In genomic region chr8:103750278-103751097, GRCm38 (mm10) we compare ENCODE assay signal across 10 mouse cellular contexts.
DNase-seq lines count a peak whose midpoint lies in the region; ATAC-seq and TF ChIP-seq lines count a peak whose summit lies in the region.
"Had no signal": no experiment of that assay in that cellular context is flagged by ENCODE, and none has a peak within 500 bp of the region (broad histone marks: within the 10 kb centered on the region; RNA-seq: fewer than 3 reads in every experiment).

No protein-coding gene starts in this region.

- H3K27me3 ChIP-seq in forebrain, embryonic 10.5 days (ENCODE audit: poor library complexity, severe bottlenecking), result peaks cover 9% of the 10 kb centered on the region
- no peaks in the 10 kb centered on the region for H3K27me3 ChIP-seq in forebrain, embryonic 14.5 days (replicated peaks; ENCODE audit: control insufficient read depth, insufficient read depth, low read length)
- no peaks in the 10 kb centered on the region for H3K27me3 ChIP-seq in kidney, postnatal 0 days (ENCODE audit: insufficient read depth, low read length)
- no peaks in the 10 kb centered on the region for H3K27me3 ChIP-seq in limb, embryonic 15.5 days
- H3K27me3 ChIP-seq: heart, embryonic 12.5 days had no signal

- H3K4me1 ChIP-seq in forebrain, embryonic 10.5 days, result peaks cover 12% of the 10 kb centered on the region
- H3K4me1 ChIP-seq in forebrain, embryonic 14.5 days (ENCODE audit: control insufficient read depth, insufficient read depth, low read length), result no peaks in the 10 kb centered on the region
- H3K4me1 ChIP-seq in kidney, postnatal 0 days (replicated peaks; ENCODE audit: insufficient read depth, low read length), result no peaks in the 10 kb centered on the region
- peaks cover 5% of the 10 kb centered on the region; the same call in 1 of the 2 replicates for H3K4me1 ChIP-seq in limb, embryonic 15.5 days

- no peak overlapping the region for H3K9ac ChIP-seq in forebrain, embryonic 14.5 days (ENCODE audit: low read length)
- H3K9ac ChIP-seq in kidney, postnatal 0 days (ENCODE audit: low read depth, low read length), result no peak overlapping the region
- no peak overlapping the region for H3K9ac ChIP-seq in limb, embryonic 15.5 days
- H3K9ac ChIP-seq: heart, embryonic 12.5 days had no signal

- no peak for ATAC-seq in forebrain, embryonic 14.5 days
- 0 out of 2 replicates have a peak, but pooled peaks have one; percentile 17 for ATAC-seq in kidney, postnatal 0 days (replicated peaks; ENCODE audit: low FRiP score, low read depth)
- peak; percentile 58; the same call in 1 of the 2 replicates for ATAC-seq in limb, embryonic 15.5 days (ENCODE audit: insufficient number of reproducible peaks, low FRiP score, low TSS enrichment, low read depth)

- peak; percentile 15 for DNase-seq in forebrain, embryonic 10.5 days (ENCODE audit: extremely low spot score, low spot score)
- no peak for DNase-seq in forebrain, embryonic 14.5 days (ENCODE audit: low spot score)
- no peak for DNase-seq in kidney, postnatal 0 days (ENCODE audit: low spot score)
- DNase-seq in kidney, adult 11 months, result no peak
- peak; percentile 36 for DNase-seq in embryo, embryonic 11 days
- DNase-seq in spleen, postnatal 4 days (ENCODE audit: low spot score in 2 of 2), result no peak
- DNase-seq in left cerebral cortex, adult 18-20 months (ENCODE audit: low spot score in 2 of 2), result no peak

- H3K4me3 ChIP-seq in forebrain, embryonic 10.5 days, result no peak overlapping the region
- H3K4me3 ChIP-seq in forebrain, embryonic 14.5 days (ENCODE audit: low read depth, low read length), result no peak overlapping the region
- H3K4me3 ChIP-seq in kidney, postnatal 0 days (replicated peaks; ENCODE audit: low read depth, low read length), result no peak overlapping the region
- H3K4me3 ChIP-seq in limb, embryonic 15.5 days, result no peak overlapping the region
- H3K4me3 ChIP-seq: heart, embryonic 12.5 days had no signal

- 41% methylated on average over 12 of the region's 12 CpGs for WGBS in forebrain, embryonic 10.5 days
- 50% methylated on average over 11 of the region's 12 CpGs for WGBS in forebrain, embryonic 14.5 days
- 47% methylated on average over 12 of the region's 12 CpGs for WGBS in kidney, postnatal 0 days
- WGBS in limb, embryonic 15.5 days, result 51% methylated on average over 12 of the region's 12 CpGs

- H3K9me3 ChIP-seq in forebrain, embryonic 10.5 days, result no peaks in the 10 kb centered on the region
- no peaks in the 10 kb centered on the region for H3K9me3 ChIP-seq in forebrain, embryonic 14.5 days (replicated peaks; ENCODE audit: control insufficient read depth, low read length)
- no peaks in the 10 kb centered on the region for H3K9me3 ChIP-seq in kidney, postnatal 0 days (replicated peaks; ENCODE audit: low read length)
- no peaks in the 10 kb centered on the region for H3K9me3 ChIP-seq in limb, embryonic 15.5 days
- H3K9me3 ChIP-seq: heart, embryonic 12.5 days had no signal

- no peak overlapping the region for H3K4me2 ChIP-seq in forebrain, embryonic 14.5 days (ENCODE audit: low read length)
- no peak overlapping the region for H3K4me2 ChIP-seq in kidney, postnatal 0 days (ENCODE audit: low read length)
- no peak overlapping the region for H3K4me2 ChIP-seq in limb, embryonic 15.5 days
- H3K4me2 ChIP-seq: heart, embryonic 12.5 days had no signal

- TF ChIP-seq CTCF in kidney, postnatal 0 days (IDR thresholded peaks at IDR 0.05; ENCODE audit: low read depth), result no peak

- H3K36me3 ChIP-seq in forebrain, embryonic 10.5 days (replicated peaks), result no peaks in the 10 kb centered on the region
- H3K36me3 ChIP-seq in forebrain, embryonic 14.5 days (ENCODE audit: control insufficient read depth, insufficient read depth, low read length), result no peaks in the 10 kb centered on the region
- H3K36me3 ChIP-seq in kidney, postnatal 0 days (ENCODE audit: insufficient read depth, low read length), result no peaks in the 10 kb centered on the region
- no peaks in the 10 kb centered on the region for H3K36me3 ChIP-seq in limb, embryonic 15.5 days
- H3K36me3 ChIP-seq: G1E; heart, embryonic 12.5 days had no signal

- H3K27ac ChIP-seq in forebrain, embryonic 10.5 days, result peak overlapping the region; percentile 66
- no peak overlapping the region for H3K27ac ChIP-seq in forebrain, embryonic 14.5 days (ENCODE audit: low read depth, low read length)
- H3K27ac ChIP-seq in kidney, postnatal 0 days, result no peak overlapping the region
- peak overlapping the region; percentile 38; the same call in 1 of the 2 replicates for H3K27ac ChIP-seq in limb, embryonic 15.5 days

Comparison
In these comparisons a context has a peak if more than half of its experiments do, and no peak if none do; other contexts are left out.
1. DNase-seq: peak in forebrain, embryonic 10.5 days (single experiment) and embryo, embryonic 11 days (single experiment); none in forebrain, embryonic 14.5 days (single experiment), kidney, postnatal 0 days (single experiment), kidney, adult 11 months (single experiment), spleen, postnatal 4 days (0 of 2) and left cerebral cortex, adult 18-20 months (0 of 2).
2. H3K27ac ChIP-seq: peak in forebrain, embryonic 10.5 days (single experiment) and limb, embryonic 15.5 days (single experiment); none in forebrain, embryonic 14.5 days (single experiment) and kidney, postnatal 0 days (single experiment).